Mouse (Mus musculus) hindbrain, embryonic 14.5 days (tissue): ENCODE measurements around the gene Cebpzos. TPM values are rescaled to one million over a fixed set of nuclear protein-coding genes. Genes with fewer than 3 reads are reported as not detected.

Source experiments
- ATAC-seq: fragments of 200-750 bp; cut with Nextera tagmentation; 2 replicates; pipeline ENCODE4 v1.8.0; 2017; ENCODE audit warnings: moderate number of reproducible peaks, mild to moderate bottlenecking, moderate TSS enrichment, moderate library complexity; ENCODE audit not compliant: low FRiP score
- DNase-seq: peaks from one replicate; pipeline ENCODE4 v3.0.0-alpha.2; 2015; ENCODE audit warnings: low spot score
- H3K27ac ChIP-seq: fragments of 300-500 bp; sonication (generic); 2 replicates; pipeline ENCODE4 v1.5.1; 2014; ENCODE audit warnings: mild to moderate bottlenecking, moderate library complexity
- H3K27me3 ChIP-seq: fragments of 300-500 bp; sonication (generic); 2 replicates; pipeline ENCODE4 v1.6.1; 2014; ENCODE audit warnings: mild to moderate bottlenecking, low read length, mixed read lengths; ENCODE audit not compliant: control insufficient read depth, insufficient read depth
- H3K36me3 ChIP-seq: fragments of 300-500 bp; sonication (generic); replicated peaks from 2 replicates; pipeline ENCODE4 v1.6.1; 2014; ENCODE audit not compliant: control insufficient read depth, insufficient read depth
- H3K4me1 ChIP-seq: fragments of 300-500 bp; sonication (generic); replicated peaks from 2 replicates; pipeline ENCODE4 v1.6.1; 2014; ENCODE audit warnings: antibody characterized with exemption, low read length, mixed read lengths; ENCODE audit not compliant: control insufficient read depth, insufficient read depth
- H3K4me2 ChIP-seq: fragments of 300-500 bp; sonication (generic); replicated peaks from 2 replicates; pipeline ENCODE4 v1.6.1; 2014; ENCODE audit warnings: mild to moderate bottlenecking, moderate library complexity
- H3K4me3 ChIP-seq: fragments of 300-500 bp; sonication (generic); replicated peaks from 2 replicates; pipeline ENCODE4 v1.5.1; 2014; ENCODE audit warnings: mild to moderate bottlenecking, low read length
- H3K9ac ChIP-seq: fragments of 300-500 bp; sonication (generic); 2 replicates; pipeline ENCODE4 v1.6.1; 2014
- H3K9me3 ChIP-seq: fragments of 300-500 bp; sonication (generic); 2 replicates; pipeline ENCODE4 v1.6.1; 2016; ENCODE audit warnings: low read length; ENCODE audit not compliant: control insufficient read depth
- WGBS: fragments of 180-500 bp; shearing (Covaris S2); extraction: QIAGEN DNeasy Blood & Tissue Kit; methylation state at CpG from one replicate; pipeline ENCODE4 v1.1.7; 2014; 5-methylcytosine and 5-hydroxymethylcytosine counted together
- polyA plus RNA-seq: library from polyadenylated mRNA; unstranded; fragments of >200 nt; fragmentation: Nextera tagmentation; extraction: Ambion mirVana; gene quantifications from 2 replicates; pipeline ENCODE4 v1.2.1, GENCODE M21; 2014

Cebpzos gene
- polyA plus RNA-seq, 1 experiment from 2014 or later: 122 TPM

DNA sequence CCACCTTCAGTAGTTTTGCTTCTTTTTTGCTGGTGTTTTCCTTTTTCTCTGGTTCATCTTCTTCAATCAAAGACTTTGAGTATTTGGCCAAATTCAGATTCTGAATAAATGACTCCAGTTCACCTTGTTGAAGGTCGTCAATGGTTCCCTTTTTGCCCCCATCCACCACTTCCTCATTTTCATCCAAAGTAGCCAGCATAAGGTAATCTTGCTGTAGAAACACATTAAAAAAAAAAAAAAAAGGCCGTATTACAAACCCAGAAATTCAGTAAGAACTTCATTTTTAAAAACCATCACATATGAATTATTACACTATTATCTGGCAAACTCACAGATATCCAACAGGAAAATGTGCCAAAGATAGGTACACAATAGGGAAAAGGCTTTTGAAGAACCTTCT is 19.6 kb downstream of the Cebpzos start:
- DNase-seq (no peak), ATAC-seq (no peak)
- Histone ChIP-seq H3K9me3 (no peaks in the 10 kb centered on the region), H3K4me3 (peak overlapping the region; percentile 60), H3K4me2 (peak overlapping the region; percentile 64), H3K4me1 (peaks cover 17% of the 10 kb centered on the region), H3K36me3 (peaks cover 57% of the 10 kb centered on the region), H3K9ac (peak overlapping the region; percentile 68), H3K27ac (no peak overlapping the region), H3K27me3 (no peaks in the 10 kb centered on the region)
- WGBS: 86% methylated on average over 2 of the region's 2 CpGs

DNA sequence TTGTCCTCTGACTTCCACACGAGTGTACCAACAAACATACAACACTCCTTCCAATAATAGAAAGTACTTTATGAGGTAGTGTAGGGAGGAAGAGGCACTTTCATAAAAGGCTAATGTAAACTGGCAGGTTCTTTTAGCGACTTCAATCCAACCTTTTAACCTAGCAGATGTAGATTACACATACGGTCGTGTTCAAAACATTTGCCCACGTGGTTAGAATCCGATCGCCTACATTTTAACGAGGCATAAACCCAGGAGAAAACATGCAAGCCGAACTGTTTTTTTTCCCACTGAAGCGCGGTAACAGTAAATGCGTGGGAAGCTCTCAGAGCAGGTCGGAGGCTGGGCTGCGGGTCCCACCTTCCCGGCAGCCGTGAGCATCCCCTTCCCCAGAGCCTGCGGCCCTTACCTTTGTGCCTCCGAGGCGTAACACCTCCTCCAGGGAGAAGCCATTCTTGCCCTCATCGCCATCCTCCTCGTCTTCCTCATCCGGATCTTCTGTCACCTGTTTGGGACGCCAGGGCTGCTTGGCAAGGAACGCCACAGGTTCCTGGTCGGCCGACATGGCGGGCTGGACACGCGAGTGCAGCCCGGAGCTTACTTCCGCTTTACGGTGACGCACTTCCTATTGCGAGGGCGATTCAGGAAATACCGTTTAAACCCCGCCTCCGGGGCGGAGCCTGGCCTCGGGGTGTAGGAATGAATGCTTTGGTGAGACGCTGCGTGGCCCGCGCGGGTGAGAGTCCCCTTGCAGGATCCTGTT is 20.3 kb downstream of the Cebpzos start, which contains the start of the genes Cebpz and Ndufaf7:
Gene Cebpz (minus strand): TSS at position 601 of the 763 bp plus-strand sequence.
Gene Ndufaf7 (plus strand): TSS at position 671 of the 763 bp plus-strand sequence.
- H3K9me3 ChIP-seq: no peaks in the 10 kb centered on the region
- peak; percentile 99 for DNase-seq
- ATAC-seq: peak; percentile 100

DNA sequence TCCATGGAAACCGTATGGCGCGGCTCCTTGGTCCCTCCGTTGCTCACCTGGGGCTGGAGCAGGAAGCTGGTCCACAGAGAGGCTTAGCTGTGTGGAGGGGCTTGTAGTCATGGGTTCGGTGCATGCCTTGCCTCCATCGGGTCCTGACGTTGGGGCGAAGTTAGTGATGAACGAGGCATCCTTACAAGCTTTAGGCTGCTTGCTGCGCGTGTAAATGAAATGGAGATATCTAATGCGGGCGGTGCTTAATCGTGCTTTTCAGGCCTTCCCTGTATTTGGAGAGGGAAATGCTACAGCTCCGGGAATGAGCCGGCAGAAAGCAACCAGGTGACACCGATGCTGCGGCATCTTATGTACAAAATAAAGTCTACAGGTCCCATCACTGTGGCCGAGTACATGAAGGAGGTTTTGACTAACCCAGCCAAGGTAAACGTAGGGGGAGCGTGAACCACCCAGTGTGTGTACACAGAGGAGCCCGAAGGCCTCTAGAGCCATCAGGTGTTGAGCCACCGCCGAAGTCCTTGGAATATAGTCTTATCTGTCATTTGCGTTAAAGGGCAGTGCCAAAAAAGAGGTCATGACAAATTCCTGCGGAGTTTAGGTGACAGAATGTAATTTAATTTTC is 21.0 kb downstream of the Cebpzos start:
- H3K4me2 ChIP-seq: peak overlapping the region; percentile 73
- no peaks in the 10 kb centered on the region for H3K9me3 ChIP-seq
- WGBS: 9% methylated on average over 26 of the region's 26 CpGs
- H3K4me3 ChIP-seq: peak overlapping the region; percentile 60
- peak overlapping the region; percentile 51 for H3K27ac ChIP-seq
- ATAC-seq: peak; percentile 28
- H3K36me3 ChIP-seq: peaks cover 57% of the 10 kb centered on the region
- peak overlapping the region; percentile 55 for H3K9ac ChIP-seq
- H3K27me3 ChIP-seq: no peaks in the 10 kb centered on the region
- DNase-seq: no peak
- peaks cover 17% of the 10 kb centered on the region for H3K4me1 ChIP-seq

More for the DNA sequence above, 20.3 kb downstream of the Cebpzos start, which contains the start of the genes Cebpz and Ndufaf7:
- WGBS: under 1% methylated on average over 45 of the region's 45 CpGs
- peaks cover 57% of the 10 kb centered on the region for H3K36me3 ChIP-seq
- peak within 1 kb of the TSS; percentile 60 for H3K4me3 ChIP-seq
- peak within 1 kb of the TSS; percentile 73 for H3K4me2 ChIP-seq
- H3K9ac ChIP-seq: peak within 1 kb of the TSS; percentile 68
- peaks cover 17% of the 10 kb centered on the region for H3K4me1 ChIP-seq
- peak within 1 kb of the TSS; percentile 51 for H3K27ac ChIP-seq
- H3K27me3 ChIP-seq: no peaks in the 10 kb centered on the region

DNA sequence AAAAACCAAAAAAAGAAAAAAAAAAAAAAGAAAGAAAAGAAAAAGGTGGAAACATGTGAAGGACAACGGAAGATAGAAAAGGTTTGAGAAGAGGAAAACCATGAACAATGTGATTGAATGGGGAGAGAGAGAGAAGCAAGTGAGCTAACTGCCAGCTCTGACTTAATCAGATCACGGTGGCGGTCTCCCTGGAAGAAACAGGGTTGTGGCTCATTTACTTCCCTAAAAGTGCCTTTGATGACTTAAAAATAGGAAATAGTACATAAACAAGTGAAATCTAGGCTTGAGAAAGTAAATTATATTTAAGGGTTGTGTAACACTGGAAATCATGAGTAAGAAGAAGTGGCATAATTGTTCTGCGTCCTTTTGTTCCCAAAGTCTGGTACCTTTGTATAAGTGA is 22.6 kb downstream of the Cebpzos start:
- Histone ChIP-seq H3K4me2 (no peak overlapping the region), H3K27ac (no peak overlapping the region), H3K4me3 (no peak overlapping the region), H3K36me3 (peaks cover 56% of the 10 kb centered on the region), H3K9ac (no peak overlapping the region), H3K4me1 (peaks cover 12% of the 10 kb centered on the region), H3K27me3 (no peaks in the 10 kb centered on the region), H3K9me3 (no peaks in the 10 kb centered on the region)
- DNase-seq (no peak), ATAC-seq (no peak)
- 94% methylated on average over 4 of the region's 4 CpGs for WGBS

DNA sequence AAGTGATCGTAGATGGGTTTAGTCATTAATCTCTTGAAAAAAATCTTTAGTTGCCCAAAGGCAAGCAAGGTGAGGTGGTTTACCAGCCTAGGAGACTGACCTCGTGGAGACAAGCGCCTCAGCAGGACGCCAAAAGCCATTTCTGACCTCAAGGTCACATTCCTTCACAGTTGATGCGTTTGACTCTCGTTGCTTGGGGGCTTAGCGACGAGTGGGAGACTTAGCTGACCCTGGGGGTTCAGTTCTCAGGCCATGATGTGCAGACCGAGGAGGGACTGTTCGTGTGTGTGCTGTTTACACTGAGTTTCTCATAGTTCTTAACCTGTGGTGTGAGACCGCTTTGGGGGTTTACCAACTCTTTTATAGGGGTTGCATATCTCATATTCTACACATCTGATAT is 26.3 kb downstream of the Cebpzos start:
- H3K9me3 ChIP-seq: no peaks in the 10 kb centered on the region
- DNase-seq: no peak
- H3K4me2 ChIP-seq: no peak overlapping the region
- no peak overlapping the region for H3K27ac ChIP-seq
- ATAC-seq: no peak
- no peak overlapping the region for H3K4me3 ChIP-seq
- 61% methylated on average over 11 of the region's 11 CpGs for WGBS
- H3K4me1 ChIP-seq: peaks cover 6% of the 10 kb centered on the region
- peaks cover 68% of the 10 kb centered on the region for H3K36me3 ChIP-seq
- no peaks in the 10 kb centered on the region for H3K27me3 ChIP-seq
- no peak overlapping the region for H3K9ac ChIP-seq

DNA sequence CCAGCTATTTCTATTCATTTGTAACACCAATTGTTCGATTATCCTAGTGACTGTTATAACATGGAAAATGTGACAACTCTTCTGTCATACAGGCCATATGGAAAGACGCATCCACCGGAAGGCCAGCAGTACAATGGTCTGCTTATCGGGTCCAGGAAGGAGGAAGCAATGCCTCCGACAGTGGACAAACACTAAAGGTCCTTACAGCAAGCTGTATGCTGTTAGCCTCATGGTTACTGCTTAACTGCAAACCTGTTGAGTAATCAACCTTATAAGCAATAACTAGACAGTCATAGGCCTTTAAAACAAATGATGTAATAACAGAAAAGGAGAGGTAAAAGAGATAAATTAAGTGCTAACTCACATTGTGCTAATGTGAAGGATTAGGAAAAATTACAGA is 34.9 kb downstream of the Cebpzos start:
- peaks cover 87% of the 10 kb centered on the region for H3K36me3 ChIP-seq
- no peak overlapping the region for H3K9ac ChIP-seq
- H3K4me2 ChIP-seq: no peak overlapping the region
- H3K4me3 ChIP-seq: no peak overlapping the region
- WGBS: 98% methylated on average over 5 of the region's 5 CpGs
- no peak overlapping the region for H3K27ac ChIP-seq
- no peaks in the 10 kb centered on the region for H3K4me1 ChIP-seq
- no peaks in the 10 kb centered on the region for H3K9me3 ChIP-seq
- H3K27me3 ChIP-seq: no peaks in the 10 kb centered on the region
- ATAC-seq (no peak), DNase-seq (no peak)

DNA sequence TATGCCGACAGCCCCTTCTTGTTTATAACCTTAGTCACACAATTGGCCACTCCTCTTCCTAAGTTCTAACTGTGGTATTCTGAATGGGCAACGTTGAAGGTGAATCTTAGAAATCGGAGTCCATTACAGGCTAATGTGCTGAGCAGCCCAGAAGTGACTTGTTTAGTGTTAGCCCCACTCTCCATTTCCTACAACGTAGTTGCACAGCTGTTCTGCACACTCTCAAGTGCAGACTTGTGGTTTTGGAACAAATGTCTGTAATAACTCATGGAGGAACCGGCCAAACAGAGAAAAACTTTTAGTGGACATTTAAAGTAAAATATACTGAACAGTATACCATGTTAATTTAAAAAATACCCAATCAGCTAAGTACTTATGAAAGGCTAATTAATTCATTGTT is 35.8 kb downstream of the Cebpzos start:
- DNase-seq: no peak
- H3K9ac ChIP-seq: no peak overlapping the region
- peaks cover 84% of the 10 kb centered on the region for H3K36me3 ChIP-seq
- H3K4me2 ChIP-seq: no peak overlapping the region
- WGBS: 93% methylated on average over 5 of the region's 5 CpGs
- ATAC-seq: no peak
- H3K4me3 ChIP-seq: no peak overlapping the region
- H3K27ac ChIP-seq: no peak overlapping the region
- no peaks in the 10 kb centered on the region for H3K4me1 ChIP-seq
- no peaks in the 10 kb centered on the region for H3K9me3 ChIP-seq
- H3K27me3 ChIP-seq: no peaks in the 10 kb centered on the region

DNA sequence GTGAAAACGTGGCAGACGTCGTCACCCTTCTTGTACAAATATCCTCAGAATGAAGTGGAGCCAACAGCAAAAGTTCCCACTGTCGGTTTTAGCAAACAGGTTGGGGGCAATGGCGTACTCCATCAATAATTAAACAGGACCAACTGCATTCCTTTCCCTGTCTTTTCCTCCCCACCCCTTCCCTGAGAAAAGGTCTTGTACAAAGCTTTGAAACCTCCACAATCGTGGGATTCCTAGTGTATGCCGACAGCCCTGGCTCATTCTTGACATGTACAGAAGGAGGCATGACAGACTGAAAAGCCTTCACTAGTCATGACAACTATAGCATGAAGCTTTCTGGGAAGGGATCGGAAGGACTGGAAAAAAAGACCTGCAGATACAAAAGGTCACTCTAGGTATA is 36.9 kb downstream of the Cebpzos start:
- Histone ChIP-seq H3K27me3 (no peaks in the 10 kb centered on the region), H3K36me3 (peaks cover 82% of the 10 kb centered on the region), H3K4me3 (no peak overlapping the region), H3K9ac (no peak overlapping the region), H3K4me2 (no peak overlapping the region), H3K27ac (no peak overlapping the region), H3K9me3 (no peaks in the 10 kb centered on the region), H3K4me1 (no peaks in the 10 kb centered on the region)
- no peak for ATAC-seq
- no peak for DNase-seq
- 91% methylated on average over 8 of the region's 8 CpGs for WGBS

DNA sequence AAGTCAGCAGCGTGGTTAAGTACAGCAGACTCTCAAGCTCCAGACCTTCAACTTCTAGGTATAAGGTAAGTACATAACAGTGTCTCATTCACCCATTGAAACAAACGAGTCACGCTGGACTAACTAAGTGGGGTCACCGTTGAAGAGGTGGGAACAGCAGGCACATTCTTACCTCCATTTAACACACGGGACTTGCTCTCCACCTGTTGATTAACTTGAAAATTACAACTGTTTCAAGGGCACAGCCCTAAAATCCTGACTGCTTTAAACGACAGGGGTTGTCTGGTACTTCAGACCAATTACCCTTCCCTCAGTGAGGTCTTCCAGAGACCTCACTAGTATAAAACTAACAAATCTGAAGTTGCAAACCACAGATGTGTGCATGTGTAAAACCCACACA is 43.2 kb downstream of the Cebpzos start:
- peaks cover 68% of the 10 kb centered on the region for H3K36me3 ChIP-seq
- H3K4me2 ChIP-seq: no peak overlapping the region
- WGBS: 89% methylated on average over 6 of the region's 6 CpGs
- H3K9ac ChIP-seq: no peak overlapping the region
- H3K27me3 ChIP-seq: no peaks in the 10 kb centered on the region
- no peak overlapping the region for H3K27ac ChIP-seq
- no peaks in the 10 kb centered on the region for H3K9me3 ChIP-seq
- no peak for ATAC-seq
- DNase-seq: no peak
- no peaks in the 10 kb centered on the region for H3K4me1 ChIP-seq
- no peak overlapping the region for H3K4me3 ChIP-seq
